Mouse (Mus musculus): ENCODE data around the gene Skida1.

Skida1 gene

DNA sequence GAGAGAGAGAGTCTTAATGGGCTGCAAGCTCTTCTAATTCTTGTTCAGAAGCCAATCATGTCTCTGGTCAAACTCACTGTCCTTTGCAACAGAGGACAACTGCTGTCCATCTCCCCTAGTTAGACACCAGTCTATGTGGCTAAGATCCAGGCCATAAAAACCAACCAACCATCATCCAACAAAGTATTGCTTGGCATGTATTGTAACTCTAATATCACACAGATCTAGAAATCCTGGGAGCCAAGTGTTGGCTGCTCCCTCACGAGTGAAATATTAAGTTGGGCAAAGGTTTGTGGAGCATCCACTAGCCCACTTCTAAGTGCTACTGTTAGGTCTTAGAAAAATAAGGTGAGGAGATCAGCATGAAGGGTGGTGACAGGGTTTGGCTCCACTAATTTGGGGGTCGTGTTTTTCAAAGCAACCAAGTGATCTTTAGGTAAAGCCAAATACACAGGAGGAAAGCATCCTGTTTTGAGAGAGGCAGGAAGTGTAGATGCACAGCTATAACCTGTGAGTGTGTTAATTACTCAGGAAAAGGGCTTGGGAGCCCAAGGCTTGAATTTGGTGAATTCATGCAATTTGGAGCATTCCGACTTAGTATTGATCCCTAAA, 10.6 kb downstream of the Skida1 start:
- DNase-seq, result no peak

DNA sequence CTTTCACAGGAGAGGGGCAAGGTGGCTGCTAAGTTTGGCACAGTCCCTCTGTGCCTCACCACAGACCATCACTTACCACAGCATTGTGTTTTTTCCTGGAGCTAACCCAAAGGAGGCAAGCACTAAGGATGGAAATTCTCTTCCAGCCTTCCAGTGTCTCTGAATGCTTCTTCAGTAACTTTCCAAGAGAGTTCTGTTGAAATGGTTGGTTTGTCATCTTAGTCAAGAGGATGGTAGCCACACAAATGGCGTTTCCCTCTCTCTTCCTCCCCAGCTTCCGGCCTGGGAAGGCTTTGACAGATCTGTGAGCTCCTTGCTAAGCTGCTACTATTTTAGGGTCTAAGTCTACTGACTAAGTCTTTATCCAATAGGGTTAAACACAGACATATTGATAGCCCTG, 11.4 kb downstream of the Skida1 start, which contains the start of gene A930004D18Rik:
Gene A930004D18Rik, minus strand, starts transcription at position 247 of the 400 bp plus-strand sequence.
- DNase-seq, result no peak

DNA sequence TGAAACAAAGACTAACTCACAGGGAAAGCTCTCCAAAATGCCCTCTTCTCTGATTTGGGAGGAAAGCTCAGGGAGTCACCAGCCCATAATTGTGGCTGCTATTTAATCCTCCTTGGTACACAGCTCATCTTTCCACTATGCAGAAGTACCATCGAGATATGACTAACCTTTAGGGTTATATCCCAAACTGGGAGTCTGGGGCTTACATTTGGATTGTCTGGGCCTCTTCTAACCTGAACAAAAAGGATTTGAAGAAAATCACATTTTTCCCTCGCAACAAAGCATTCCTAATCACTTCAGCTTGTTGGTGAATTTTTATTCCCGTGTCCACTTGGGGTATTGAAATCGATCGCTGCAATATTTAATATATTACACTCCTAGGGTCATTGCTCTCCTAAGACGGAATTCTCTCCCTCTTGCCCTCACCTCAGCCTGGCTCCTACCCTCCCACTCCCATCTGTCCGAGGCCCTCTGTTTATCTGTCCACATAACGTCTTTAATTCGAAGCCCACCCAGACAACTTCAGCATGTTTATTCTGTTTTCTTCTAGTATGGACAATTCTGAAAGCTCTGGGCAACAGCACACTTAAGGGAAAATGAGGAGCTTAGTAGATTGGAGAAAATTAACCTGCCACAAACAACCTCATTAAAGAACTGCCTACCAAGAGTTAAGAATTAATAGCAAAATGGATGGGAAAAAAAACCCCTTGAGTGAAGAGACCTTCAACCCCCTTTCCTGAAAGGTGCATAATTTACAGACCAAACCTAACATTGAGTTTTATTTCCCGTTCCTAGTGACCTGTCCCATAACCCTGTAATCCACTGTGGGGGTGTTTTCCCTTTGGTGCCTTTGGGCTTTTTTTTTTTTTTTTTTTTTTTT, 14.2 kb downstream of the Skida1 start:
- DNase-seq, result no peak

DNA sequence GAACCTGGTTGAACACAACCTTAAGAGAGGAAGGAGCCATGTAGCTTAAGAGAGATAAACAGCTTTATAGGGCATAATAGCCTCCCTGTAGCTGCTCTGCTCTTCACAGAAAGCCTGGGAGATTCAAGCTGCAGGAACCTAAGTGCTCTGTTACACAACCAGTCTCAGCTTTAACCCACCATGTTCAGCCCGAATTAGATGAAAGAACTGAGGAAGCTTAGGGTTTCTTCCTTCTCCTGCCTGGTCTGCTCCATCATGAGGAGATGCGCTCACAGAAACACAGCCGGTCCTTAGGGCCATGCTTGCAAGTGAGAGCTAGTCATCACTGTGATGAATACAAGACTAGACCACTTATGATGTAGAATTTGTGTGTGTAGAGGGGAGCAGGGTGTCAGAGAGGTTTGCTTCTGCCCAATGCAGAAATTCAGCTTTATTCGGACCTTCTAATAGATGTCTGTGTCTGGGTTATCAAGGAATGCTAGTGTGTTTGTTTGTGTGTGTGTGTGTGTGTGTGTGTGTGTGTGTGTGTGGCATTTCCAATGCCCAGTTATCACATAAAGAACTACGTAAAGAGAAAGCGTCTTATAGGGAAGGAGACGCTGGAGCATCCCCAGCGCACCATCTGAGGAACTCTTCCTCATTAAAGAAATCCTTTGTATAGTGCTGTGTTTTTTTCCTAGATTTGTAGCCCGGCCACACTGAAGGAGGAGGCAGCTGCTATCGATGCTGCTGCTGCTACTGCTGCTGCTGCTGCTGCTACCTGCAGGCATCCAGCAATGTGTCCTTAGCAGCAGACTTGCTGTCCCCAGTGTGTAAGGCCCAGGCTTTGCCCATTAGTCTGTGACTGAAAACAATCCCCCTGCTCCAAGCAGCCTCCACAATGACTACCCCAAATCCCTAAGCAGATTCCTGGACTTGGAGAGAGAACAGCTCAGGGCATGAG, 15.4 kb downstream of the Skida1 start:
- no peak for DNase-seq

DNA sequence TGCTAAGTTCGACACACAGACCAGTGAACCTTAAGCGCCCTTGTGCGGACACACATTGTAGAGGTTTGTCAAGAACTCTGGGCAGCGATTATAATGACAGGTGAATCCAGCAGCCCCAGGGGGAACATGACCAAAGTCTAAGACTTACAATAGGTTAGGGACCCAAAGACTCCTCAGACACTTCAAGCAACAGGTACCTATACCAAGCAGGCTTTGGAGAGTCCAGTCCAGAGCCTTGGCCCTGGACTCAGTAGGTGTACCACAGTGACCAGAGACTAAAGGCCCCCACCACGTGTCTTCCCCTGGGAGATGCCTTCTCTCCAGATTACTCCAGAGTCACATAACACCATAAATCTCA, 16.3 kb downstream of the Skida1 start:
- DNase-seq, result no peak

DNA sequence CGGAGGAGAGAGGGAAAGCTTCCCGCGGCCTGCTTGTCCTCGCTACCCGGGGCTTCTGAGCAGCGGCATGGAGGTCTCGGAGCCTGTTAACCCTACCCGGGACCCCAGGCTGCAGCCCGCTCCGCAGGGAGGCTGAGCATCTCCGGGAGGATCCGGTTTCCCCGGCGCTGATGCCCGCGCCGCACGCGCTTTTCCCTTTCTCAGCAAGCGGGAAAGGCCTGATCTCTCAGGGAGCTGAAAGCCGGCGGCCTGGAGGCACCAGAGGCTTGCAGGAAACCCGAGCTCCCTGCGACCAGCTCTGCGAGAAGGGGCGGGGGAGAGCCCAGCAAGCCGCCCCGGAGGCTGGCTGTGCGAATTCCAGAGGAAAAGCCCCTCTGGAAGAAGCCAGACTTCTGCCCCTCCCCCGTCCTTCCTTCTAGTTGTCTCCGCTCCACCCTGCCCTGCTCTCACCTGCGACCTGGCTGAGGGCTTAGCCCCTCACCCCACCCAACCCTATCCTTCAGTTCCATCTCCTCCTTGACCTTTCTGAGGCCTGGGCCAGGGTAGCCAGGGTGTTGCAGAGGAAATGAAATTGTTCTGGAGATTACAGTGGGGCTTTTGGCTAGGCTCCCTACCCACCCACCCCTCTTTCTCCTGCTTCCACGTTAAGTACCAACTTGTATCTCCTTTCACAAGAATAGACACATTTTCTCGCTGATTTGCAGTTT, 16.9 kb downstream of the Skida1 start:
- peak; percentile 41 for DNase-seq

DNA sequence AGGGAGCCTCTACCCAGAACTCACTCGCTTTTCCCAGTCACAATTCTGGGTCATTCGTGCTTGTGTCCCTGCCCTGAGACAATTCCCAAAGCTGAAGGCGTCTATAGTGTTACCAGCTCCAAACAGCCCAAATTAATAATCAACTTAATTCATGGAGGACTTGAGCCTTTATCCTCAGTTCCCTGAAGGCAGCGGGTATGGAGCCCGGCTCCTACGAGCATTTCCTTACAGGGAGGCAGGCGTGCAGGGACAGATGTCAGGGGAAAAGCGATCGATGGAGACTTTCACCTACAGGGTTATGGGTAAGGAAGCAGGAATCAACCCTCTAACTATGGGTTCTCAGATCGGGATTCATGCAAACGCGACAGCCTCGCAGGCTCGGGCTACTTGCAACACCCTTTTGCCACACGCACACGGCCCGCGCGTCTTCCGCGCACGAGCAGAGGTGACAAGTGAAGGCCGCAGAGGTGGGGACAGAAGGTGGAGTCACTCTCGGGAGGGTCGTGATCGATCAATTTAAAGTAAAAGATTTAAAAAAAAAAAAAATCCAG, 17.5 kb downstream of the Skida1 start:
- no peak for DNase-seq

DNA sequence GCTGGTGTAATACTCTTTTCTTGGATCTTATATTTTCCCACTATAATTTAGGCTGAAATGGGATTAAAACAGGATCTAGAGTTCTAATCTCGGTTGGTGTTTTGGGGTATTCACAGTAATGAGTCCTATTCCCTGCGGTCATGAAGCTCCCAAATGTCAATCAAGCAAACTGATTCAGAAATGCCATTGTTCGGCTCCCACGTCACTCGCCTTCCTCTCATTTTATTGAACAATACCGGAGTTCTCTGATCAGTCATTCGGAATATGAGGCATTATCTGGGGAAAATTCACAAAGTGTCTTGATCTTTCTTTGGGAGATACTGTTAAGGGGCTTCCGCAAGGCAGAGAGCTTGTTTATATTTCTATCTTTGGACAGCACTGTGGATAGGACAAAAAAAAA, 18.3 kb downstream of the Skida1 start:
- DNase-seq, result no peak

DNA sequence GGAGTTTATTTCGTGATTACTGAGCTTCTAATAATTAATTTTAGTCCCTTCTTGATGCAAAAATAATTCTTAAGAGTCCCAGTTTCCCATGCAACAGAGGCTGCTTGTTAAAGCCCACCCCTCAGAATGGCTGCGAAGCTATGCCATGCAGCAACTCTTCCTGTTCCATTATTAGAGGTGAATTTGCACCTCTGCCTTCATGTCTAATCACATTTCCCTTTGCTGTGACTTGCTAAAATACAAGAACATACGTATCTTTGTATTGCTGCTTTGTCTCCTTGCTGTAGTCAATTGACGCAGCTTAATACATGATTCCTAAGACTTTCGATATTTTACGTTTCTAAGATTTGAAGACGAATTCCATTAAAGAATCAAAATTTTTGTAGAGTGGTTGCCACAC, 19.2 kb downstream of the Skida1 start:
- DNase-seq, result no peak

DNA sequence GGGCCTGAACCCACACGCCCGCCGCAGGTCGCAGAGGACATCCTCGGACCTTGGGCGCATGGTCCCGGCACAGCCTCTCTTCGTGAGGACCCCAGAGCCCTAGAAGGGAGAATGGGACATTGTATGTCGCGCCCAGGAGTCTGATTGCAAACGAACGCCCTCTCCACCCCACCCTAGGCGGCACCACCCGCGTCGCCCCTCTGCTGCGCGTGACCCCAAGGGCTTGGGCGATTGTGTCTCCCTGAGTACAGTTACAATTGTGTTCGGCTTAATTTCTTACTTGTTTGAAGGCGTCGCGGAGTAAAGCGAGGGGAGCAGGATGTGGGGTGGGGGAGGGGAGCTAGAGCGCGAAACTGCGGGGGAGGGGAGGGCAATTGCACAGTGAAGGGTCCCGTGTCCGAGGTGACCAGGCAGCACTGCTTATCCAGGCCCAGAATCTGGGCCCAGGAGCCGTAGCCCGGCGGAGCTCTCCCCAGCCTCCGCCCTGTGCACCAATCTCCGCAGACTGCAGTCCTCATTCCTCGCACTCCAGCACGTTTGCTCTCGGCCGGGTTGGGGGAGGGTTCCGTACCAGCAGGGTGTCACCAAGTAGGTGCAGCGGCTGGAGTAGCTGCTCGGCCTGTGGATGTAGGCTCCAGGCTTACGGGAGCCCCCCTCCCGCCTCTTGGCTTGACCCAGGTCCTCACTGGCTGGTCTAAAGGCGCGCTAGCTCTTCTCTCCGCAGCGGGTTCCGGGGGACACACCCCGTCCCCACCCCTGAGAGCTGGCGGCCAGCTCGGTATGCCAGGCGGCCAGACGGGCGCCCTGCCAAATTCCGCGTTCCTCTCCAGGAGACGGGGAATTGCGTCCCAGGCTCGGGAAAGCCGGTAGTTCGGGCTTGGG, 20.5 kb downstream of the Skida1 start:
- peak; percentile 72 for DNase-seq

DNA sequence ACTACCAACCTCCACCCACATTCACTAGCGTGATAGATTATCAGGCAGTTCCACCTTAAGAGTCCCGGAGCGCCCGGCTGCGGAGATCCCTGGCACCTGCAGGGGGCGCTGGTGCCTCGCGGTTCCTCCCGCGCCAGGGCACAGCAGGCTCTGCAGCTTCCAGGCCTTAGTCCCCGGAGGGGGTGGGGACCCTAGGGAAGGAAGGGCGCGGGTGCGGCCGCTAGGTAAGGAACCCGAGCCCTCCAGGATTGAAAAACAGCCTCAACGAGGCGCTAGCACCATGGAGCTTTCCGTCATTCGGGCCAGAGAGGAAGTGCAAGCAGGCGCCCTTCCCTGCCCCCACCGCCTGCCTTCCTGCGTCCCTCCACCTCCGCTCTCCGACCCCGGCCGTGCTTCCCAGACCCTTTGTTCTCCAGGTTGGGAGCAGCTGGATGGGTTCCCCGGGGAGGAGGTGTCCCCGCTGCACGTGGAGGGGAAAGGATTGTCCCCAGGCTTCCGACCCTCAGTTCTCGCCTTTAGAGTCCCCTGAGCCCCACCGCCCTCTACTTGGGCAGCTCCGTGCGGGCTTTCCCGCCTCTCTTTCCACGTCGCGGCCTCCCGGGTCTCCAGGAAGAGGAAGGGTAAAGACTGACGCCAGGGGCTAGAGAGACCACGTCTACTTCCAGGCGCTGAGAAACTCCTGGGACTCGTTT, 21.3 kb downstream of the Skida1 start:
- peak; percentile 95 for DNase-seq

DNA sequence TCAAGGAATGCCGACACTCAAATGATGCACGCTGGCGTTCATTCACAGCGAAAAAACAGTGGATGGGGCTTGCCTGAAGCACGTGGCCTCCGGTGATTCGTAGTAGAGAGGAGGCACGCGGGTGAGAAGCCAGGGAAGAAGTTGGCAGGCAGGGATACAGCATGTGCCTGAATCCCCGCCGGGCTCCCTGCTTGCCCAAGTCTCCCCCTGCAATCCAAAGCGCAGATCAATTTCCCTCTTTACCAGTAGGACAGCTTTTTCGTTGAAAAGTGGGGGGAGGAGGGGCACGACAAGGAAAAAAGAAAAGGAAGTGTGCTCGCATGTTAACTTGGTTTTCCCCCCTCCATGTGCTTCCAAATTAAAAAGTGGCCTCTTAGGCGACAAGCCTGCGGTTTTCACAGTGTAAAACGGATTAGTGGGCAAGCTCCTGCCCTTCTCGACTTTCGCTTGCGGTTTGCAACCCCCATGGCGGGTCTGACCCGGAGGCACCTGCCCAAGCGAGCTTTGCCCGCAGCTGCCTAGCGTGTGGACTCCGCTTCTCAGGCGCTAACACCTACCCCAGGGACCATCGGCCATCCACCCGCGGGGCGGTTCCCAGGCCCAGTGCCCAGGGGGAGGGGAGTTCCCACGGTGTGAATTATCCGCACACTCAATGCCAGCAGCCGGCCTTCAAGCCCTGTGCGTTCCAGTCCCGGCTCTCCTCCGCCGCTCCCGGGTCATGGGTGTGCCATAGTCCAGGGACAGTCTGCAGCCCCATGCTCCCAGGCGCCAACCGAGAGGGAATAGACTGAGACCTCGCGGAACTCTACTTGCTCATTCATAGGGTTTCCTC, 22.5 kb downstream of the Skida1 start:
- peak; percentile 48 for DNase-seq

DNA sequence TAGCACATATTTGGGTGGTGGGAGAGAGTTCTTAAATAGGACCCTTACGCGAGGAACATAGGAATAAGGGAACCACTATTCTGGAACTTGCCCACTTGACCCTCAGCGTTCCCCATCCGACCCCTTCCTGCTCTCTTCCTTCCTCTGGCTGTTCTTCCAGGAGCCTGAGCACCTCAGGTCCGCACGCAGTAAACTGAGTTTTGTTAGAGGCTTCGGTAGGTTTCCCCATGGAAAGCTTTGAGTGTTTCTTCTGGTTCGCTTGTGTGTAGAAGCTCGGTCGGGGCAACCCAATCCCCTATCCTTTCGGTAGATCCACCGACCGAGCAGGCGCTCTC, 23.1 kb downstream of the Skida1 start:
- DNase-seq, result no peak

DNA sequence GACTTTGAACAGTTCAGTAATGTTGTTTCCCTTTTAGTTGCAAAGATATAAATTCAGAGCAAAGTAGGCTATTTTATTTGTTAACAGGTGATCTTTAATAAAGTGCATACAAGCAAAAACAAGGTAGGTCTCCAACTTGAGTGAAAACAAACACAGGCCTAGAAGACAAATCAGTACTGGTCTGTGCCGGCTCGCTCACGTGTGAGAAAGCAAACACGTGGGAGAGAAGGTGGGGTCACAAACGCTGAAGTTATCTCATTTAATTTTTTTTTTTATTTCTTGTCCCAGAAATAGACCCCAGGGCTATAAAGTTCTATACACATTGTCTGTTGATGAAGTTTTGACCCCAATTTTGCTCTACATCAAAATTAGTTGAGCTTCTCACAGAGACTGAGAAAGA, 23.7 kb downstream of the Skida1 start:
- DNase-seq, result no peak

DNA sequence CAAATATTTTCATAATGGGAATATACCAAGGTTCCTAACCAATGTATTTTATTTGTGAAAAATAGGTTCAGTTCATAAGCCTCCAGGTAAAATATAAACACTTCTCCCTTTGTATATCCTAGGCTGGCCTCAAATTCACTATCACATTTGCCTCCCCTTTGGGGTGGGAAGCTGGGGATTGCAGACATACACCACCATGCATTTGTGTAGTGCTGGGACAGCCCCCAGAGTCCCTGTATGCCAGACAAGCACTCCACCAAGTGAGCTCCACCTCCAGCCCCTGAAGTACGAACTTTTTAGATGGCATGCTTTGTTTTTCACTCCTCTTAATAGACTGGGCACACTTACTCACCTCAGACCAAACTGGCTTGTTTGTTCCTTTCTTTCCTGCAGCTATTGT, 26.0 kb downstream of the Skida1 start:
- no peak for DNase-seq

DNA sequence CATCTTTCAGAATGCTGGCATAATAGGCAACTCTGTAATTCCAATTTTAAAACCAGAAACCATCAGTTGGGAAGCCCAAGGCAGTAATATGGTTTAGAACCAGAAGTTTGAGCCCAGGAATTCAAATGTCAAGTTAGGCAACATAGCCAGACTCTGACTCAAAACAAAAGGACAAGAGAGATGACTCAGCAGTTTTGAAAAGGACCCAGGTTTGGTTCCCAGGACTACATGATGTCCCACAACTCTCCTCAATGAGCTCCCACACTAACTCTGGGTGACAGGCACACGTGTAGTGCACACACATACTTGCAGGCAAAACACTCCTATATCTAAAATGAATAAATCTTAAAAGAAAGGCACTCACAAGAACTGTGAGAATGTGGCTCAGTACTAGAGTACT, 29.7 kb downstream of the Skida1 start:
- no peak for DNase-seq

DNA sequence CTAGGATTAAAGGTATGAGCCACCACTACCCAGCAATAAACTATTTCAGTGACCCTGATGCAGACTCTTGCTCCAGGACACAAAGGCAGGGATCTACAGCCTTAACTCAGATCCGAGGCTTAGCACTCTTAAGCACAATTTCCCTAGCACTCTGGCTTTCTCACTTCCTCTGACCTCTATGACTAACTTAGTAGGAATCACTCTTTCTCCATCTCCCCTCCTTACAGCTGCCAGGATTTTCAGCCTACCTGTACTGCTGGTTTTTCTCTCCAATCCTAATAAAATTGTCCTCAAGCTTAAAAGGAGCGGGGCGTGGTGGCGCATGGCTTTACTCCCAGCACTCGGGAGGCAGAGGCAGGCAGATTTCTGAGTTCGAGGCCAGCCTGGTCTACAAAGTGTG, 31.5 kb downstream of the Skida1 start:
- DNase-seq, result no peak

DNA sequence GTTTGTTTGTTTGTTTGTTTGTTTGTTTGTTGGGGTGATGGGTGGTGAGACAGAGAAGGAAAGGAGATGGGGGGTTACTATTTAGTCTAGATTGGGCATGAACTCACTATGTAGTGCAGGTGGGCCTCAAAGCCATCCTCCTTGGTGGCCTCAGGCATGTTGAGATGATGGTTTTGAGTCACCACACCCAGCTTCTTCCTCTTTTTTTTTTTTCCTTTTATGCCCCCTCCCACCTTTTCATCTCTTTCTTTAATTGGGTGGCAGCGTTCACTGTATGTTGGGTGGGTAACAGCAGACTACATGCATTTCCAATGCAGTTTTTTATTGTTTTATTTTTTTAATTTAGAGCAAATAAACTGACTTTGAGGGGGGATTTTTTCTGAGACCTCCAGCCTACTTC, 32.2 kb downstream of the Skida1 start:
- DNase-seq, result no peak

DNA sequence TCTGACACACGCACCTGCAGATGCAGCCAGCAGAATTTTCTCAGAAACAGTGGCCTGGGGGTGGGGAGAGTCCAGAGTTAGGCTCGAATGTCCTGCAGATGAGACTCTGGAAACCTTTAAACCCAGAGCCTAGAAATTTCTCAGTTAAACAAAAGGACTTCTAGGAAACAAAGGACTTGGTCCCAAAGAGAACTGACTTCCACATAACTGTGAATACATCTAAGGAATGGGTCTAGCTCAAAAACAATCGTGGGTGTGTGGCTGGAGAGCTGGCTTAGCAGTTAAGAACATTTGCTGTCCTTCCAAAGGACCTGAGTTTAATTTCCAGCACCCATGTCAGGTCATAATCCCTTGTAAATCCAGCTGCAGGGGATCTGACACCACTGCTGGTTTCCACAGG, 33.3 kb downstream of the Skida1 start:
- DNase-seq, result no peak

DNA sequence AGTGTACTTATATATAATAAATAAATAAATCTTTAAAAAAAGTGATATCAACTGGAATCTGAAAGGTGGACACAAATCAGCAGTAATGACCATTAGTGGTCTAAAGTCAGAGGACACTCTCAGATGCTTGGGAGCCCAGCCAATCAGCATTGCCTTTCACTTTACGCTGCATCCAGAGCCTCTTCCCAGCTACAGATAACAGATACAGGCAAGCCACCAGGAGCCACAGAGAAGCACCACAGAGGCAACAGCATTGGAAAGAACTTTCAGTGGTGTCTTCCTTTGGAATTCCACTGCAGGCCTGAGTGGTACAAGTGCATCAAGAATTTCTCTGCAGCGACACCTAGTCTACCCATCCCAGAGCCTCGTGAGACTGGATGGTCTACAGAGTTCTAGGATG, 36.0 kb downstream of the Skida1 start:
- no peak for DNase-seq
